Mouse (Mus musculus): ENCODE measurements around the gene Trp53bp2. TPM values are rescaled to one million over a fixed set of nuclear protein-coding genes. Genes with fewer than 3 reads are reported as not detected.

The Trp53bp2 gene
- total RNA-seq (2021): 10 to 100 TPM; 27.2 to 30.5 TPM
- long read RNA-seq, experiment 1, full-length matches to known transcripts: 3 of 10 reads
- long read RNA-seq, experiment 1, partial matches to known transcripts: 6 of 10 reads
- long read RNA-seq, experiment 1, other reads (novel, unspliced or antisense): 1 of 10 reads
- long read RNA-seq, experiment 2, full-length matches to known transcripts: 15 of 22 reads
- long read RNA-seq, experiment 2, partial matches to known transcripts: 4 of 22 reads
- long read RNA-seq, experiment 2, other reads (novel, unspliced or antisense): 3 of 22 reads

- DNase-seq (ENCODE audit: low spot score in 2 of 2): peak; percentile 98 to 99
These were observed at the start of gene Trp53bp2 for GRCm38 (mm10) chr1:182408684-182409327. Trp53bp2 (plus strand) TSS chr1:182409172.

GRCm38 (mm10) chr1:182362703-182363102 lies 46.3 kb upstream of the Trp53bp2 start:
- DNase-seq (ENCODE audit: low spot score in 2 of 2): no peak

GRCm38 (mm10) chr1:182363683-182364404 lies 45.1 kb upstream of the Trp53bp2 start:
- no peak for DNase-seq (ENCODE audit: low spot score in 2 of 2)

- DNase-seq (ENCODE audit: low spot score in 2 of 2): no peak
These were observed 40.7 kb upstream of the Trp53bp2 start for GRCm38 (mm10) chr1:182368309-182368708.

GRCm38 (mm10) chr1:182368782-182369181 lies 40.2 kb upstream of the Trp53bp2 start:
- DNase-seq (ENCODE audit: low spot score in 2 of 2): no peak

- no peak for DNase-seq (ENCODE audit: low spot score in 2 of 2)
These were observed 39.5 kb upstream of the Trp53bp2 start for GRCm38 (mm10) chr1:182369435-182369834.

- DNase-seq (ENCODE audit: low spot score in 2 of 2): no peak
These were observed 37.1 kb upstream of the Trp53bp2 start for GRCm38 (mm10) chr1:182371891-182372290.

GRCm38 (mm10) chr1:182376221-182376620 lies 32.8 kb upstream of the Trp53bp2 start:
- DNase-seq (ENCODE audit: low spot score in 2 of 2): peak; percentile 26 to 48

- DNase-seq (ENCODE audit: low spot score in 2 of 2): no peak
These were observed 32.1 kb upstream of the Trp53bp2 start for GRCm38 (mm10) chr1:182376826-182377225.

- DNase-seq (ENCODE audit: low spot score in 2 of 2): no peak
These were observed 31.5 kb upstream of the Trp53bp2 start for GRCm38 (mm10) chr1:182377519-182377918.

- DNase-seq (ENCODE audit: low spot score in 2 of 2): no peak
These were observed 30.7 kb upstream of the Trp53bp2 start for GRCm38 (mm10) chr1:182378205-182378835.

GRCm38 (mm10) chr1:182378876-182379275 lies 30.1 kb upstream of the Trp53bp2 start:
- no peak for DNase-seq (ENCODE audit: low spot score in 2 of 2)

GRCm38 (mm10) chr1:182380683-182381082 lies 28.3 kb upstream of the Trp53bp2 start:
- DNase-seq (ENCODE audit: low spot score in 2 of 2): no peak

GRCm38 (mm10) chr1:182381327-182381726 lies 27.6 kb upstream of the Trp53bp2 start:
- no peak for DNase-seq (ENCODE audit: low spot score in 2 of 2)

GRCm38 (mm10) chr1:182383096-182383495 lies 25.9 kb upstream of the Trp53bp2 start:
- DNase-seq (ENCODE audit: low spot score in 2 of 2): no peak

- no peak for DNase-seq (ENCODE audit: low spot score in 2 of 2)
These were observed 22.5 kb upstream of the Trp53bp2 start for GRCm38 (mm10) chr1:182386449-182386848.

GRCm38 (mm10) chr1:182388729-182389128 lies 20.2 kb upstream of the Trp53bp2 start:
- no peak for DNase-seq (ENCODE audit: low spot score in 2 of 2)

- DNase-seq (ENCODE audit: low spot score in 2 of 2): no peak
These were observed 10.8 kb upstream of the Trp53bp2 start for GRCm38 (mm10) chr1:182398171-182398570.

- DNase-seq (ENCODE audit: low spot score in 2 of 2): no peak
These were observed 10.2 kb upstream of the Trp53bp2 start for GRCm38 (mm10) chr1:182398780-182399179.

- DNase-seq (ENCODE audit: low spot score in 2 of 2): no peak
These were observed 9.8 kb upstream of the Trp53bp2 start for GRCm38 (mm10) chr1:182399205-182399604.

- DNase-seq (ENCODE audit: low spot score in 2 of 2): no peak
These were observed 9.1 kb upstream of the Trp53bp2 start for GRCm38 (mm10) chr1:182399908-182400307.

- no peak for DNase-seq (ENCODE audit: low spot score in 2 of 2)
These were observed 5.9 kb upstream of the Trp53bp2 start for GRCm38 (mm10) chr1:182403076-182403475.
